Mouse (Mus musculus): Measurements from ENCODE around the gene Nr2c1. TPM values are rescaled to one million over a fixed set of nuclear protein-coding genes. Genes with fewer than 3 reads are reported as not detected.

Gene Nr2c1
- polyA plus RNA-seq, 1 experiment from 2014 or later, result 6.9 TPM

- Histone ChIP-seq H3K9me3 (ENCODE audit: control insufficient read depth, low read length) (no peaks in the 10 kb centered on the region), H3K27ac (ENCODE audit: low read depth, low read length) (no peak overlapping the region), H3K36me3 (ENCODE audit: control insufficient read depth, insufficient read depth, low read length) (peaks cover under 1% of the 10 kb centered on the region), H3K4me3 (ENCODE audit: low read length) (no peak overlapping the region), H3K4me2 (ENCODE audit: low read length) (no peak overlapping the region), H3K4me1 (ENCODE audit: control insufficient read depth, insufficient read depth, low read depth, low read length) (peaks cover 10% of the 10 kb centered on the region), H3K27me3 (replicated peaks; ENCODE audit: control insufficient read depth, insufficient read depth, low read length) (no peaks in the 10 kb centered on the region), H3K9ac (ENCODE audit: low read depth, low read length) (no peak overlapping the region)
- ATAC-seq, result no peak
These were observed 6.0 kb downstream of the Nr2c1 start for GRCm38 (mm10) chr10:94153841-94154240.

DNA sequence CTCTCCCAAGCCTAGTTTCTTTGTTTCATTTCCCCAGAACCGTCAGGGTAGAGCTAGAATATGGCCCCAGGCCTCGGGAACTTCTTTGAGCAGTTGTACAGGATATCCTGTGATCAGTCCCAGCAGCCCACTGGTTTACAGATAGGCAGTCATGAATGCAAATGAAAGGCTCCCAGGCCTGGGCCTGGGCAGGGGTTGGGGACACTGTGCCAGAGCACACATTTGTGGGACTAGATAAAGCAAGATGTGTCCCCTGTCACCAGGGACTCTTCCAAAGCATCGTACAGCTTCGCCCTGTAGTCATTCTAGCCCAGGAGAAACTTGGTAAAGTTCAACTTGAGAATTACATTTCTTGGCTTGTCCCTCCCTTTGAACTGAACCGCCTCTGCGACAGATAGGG, 11.1 kb downstream of the Nr2c1 start:
- H3K9ac ChIP-seq (ENCODE audit: low read depth, low read length), result no peak overlapping the region
- no peaks in the 10 kb centered on the region for H3K27me3 ChIP-seq (replicated peaks; ENCODE audit: control insufficient read depth, insufficient read depth, low read length)
- H3K4me3 ChIP-seq (ENCODE audit: low read length), result no peak overlapping the region
- H3K4me1 ChIP-seq (ENCODE audit: control insufficient read depth, insufficient read depth, low read depth, low read length), result no peaks in the 10 kb centered on the region
- no peak overlapping the region for H3K27ac ChIP-seq (ENCODE audit: low read depth, low read length)
- no peaks in the 10 kb centered on the region for H3K9me3 ChIP-seq (ENCODE audit: control insufficient read depth, low read length)
- H3K36me3 ChIP-seq (ENCODE audit: control insufficient read depth, insufficient read depth, low read length), result peaks cover 5% of the 10 kb centered on the region
- ATAC-seq, result no peak
- WGBS, result 87% methylated on average over 6 of the region's 6 CpGs
- H3K4me2 ChIP-seq (ENCODE audit: low read length), result no peak overlapping the region

DNA sequence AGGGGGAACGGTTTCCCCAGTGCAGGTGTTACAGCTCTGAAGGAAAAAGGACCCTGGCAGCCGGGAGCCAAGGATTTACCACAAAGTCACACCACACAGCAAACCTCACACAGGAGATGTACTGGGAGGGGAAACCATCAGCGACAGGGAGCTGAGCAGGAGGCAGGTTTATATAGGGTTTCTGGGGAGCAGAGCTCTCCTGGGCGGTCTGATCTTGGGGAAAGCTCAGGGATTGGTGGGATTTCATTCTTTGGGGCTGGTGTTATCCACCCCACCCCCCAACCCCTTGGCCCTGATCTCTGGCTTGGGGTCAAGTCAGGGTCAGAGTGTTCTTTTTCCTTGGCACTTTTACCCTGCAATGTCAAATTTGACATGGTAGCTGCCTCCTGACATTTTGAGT, 11.6 kb downstream of the Nr2c1 start:
- ATAC-seq, result no peak
- 90% methylated on average over 4 of the region's 4 CpGs for WGBS

GRCm38 (mm10) chr10:94161051-94161765, 13.4 kb downstream of the Nr2c1 start:
- H3K27me3 ChIP-seq (replicated peaks; ENCODE audit: control insufficient read depth, insufficient read depth, low read length), result no peaks in the 10 kb centered on the region
- no peak for ATAC-seq

More for the DNA sequence above, 11.6 kb downstream of the Nr2c1 start:
- Histone ChIP-seq H3K9me3 (ENCODE audit: control insufficient read depth, low read length) (no peaks in the 10 kb centered on the region), H3K4me3 (ENCODE audit: low read length) (no peak overlapping the region), H3K4me2 (ENCODE audit: low read length) (no peak overlapping the region), H3K36me3 (ENCODE audit: control insufficient read depth, insufficient read depth, low read length) (peaks cover 9% of the 10 kb centered on the region), H3K9ac (ENCODE audit: low read depth, low read length) (no peak overlapping the region), H3K4me1 (ENCODE audit: control insufficient read depth, insufficient read depth, low read depth, low read length) (no peaks in the 10 kb centered on the region), H3K27me3 (replicated peaks; ENCODE audit: control insufficient read depth, insufficient read depth, low read length) (no peaks in the 10 kb centered on the region), H3K27ac (ENCODE audit: low read depth, low read length) (no peak overlapping the region)

DNA sequence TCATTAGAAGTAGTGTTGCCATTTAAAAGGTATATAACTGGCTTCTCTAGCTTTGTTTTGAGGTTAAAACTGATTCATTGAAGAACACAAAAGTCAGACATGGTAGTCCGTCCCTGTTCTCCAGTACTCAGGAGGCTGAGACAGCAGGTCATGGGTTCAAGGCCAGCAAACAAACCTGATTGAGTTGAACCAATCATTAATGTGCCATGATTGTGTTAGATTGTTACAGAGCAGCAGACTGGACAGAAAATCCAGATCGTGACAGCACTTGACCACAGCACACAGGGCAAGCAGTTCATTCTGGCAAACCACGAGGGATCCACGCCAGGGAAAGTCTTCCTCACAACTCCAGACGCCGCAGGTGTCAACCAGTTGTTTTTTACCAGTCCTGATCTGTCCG, 14.2 kb downstream of the Nr2c1 start:
- WGBS, result 97% methylated on average over 7 of the region's 7 CpGs
- H3K36me3 ChIP-seq (ENCODE audit: control insufficient read depth, insufficient read depth, low read length), result peaks cover 17% of the 10 kb centered on the region
- no peaks in the 10 kb centered on the region for H3K27me3 ChIP-seq (replicated peaks; ENCODE audit: control insufficient read depth, insufficient read depth, low read length)
- no peaks in the 10 kb centered on the region for H3K4me1 ChIP-seq (ENCODE audit: control insufficient read depth, insufficient read depth, low read depth, low read length)
- ATAC-seq, result no peak
- no peak overlapping the region for H3K9ac ChIP-seq (ENCODE audit: low read depth, low read length)
- no peak overlapping the region for H3K4me3 ChIP-seq (ENCODE audit: low read length)
- no peak overlapping the region for H3K27ac ChIP-seq (ENCODE audit: low read depth, low read length)
- H3K4me2 ChIP-seq (ENCODE audit: low read length), result no peak overlapping the region
- H3K9me3 ChIP-seq (ENCODE audit: control insufficient read depth, low read length), result no peaks in the 10 kb centered on the region

More at GRCm38 (mm10) chr10:94161051-94161765, 13.4 kb downstream of the Nr2c1 start:
- peaks cover 16% of the 10 kb centered on the region for H3K36me3 ChIP-seq (ENCODE audit: control insufficient read depth, insufficient read depth, low read length)
- H3K4me1 ChIP-seq (ENCODE audit: control insufficient read depth, insufficient read depth, low read depth, low read length), result no peaks in the 10 kb centered on the region
- WGBS, result 92% methylated on average over 5 of the region's 5 CpGs
- no peak overlapping the region for H3K27ac ChIP-seq (ENCODE audit: low read depth, low read length)
- H3K9ac ChIP-seq (ENCODE audit: low read depth, low read length), result no peak overlapping the region
- no peak overlapping the region for H3K4me3 ChIP-seq (ENCODE audit: low read length)
- H3K9me3 ChIP-seq (ENCODE audit: control insufficient read depth, low read length), result no peaks in the 10 kb centered on the region
- no peak overlapping the region for H3K4me2 ChIP-seq (ENCODE audit: low read length)

DNA sequence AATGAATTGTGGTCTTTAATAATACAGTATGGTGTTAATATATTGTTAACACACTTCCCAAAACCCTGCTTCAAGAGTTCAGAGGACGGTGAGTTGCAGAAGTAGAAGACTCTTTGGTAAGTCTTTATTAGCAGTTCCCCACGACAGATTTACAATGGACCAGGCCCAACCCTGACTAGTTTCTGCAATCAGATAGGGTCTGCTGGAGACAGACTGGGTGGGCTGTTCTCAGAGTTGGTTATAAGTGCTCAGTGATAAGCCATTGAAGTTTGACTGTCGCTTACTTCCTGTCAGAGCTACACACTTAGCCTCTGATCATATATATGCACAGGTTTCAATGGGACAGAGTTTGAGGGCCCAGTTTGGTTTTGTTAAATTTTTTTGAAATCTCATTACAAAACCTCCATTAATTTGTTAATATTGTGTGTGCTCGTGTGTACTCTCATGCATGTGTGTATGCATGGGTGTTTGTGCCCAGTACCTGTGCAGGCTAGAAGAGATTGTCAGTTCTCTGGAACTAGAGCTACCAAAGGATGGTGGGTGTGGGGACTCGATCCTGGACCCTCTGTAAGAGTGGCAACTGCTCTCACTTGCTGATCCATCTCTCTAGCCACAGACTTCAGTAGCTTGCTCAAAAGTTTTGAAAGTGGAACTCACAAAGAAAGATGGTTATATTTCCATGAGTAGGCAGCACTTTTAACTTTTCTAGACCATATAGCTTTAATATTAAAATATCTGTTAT, 16.5 kb downstream of the Nr2c1 start:
- Histone ChIP-seq H3K9ac (ENCODE audit: low read depth, low read length) (no peak overlapping the region), H3K4me2 (ENCODE audit: low read length) (no peak overlapping the region), H3K9me3 (ENCODE audit: control insufficient read depth, low read length) (no peaks in the 10 kb centered on the region), H3K36me3 (ENCODE audit: control insufficient read depth, insufficient read depth, low read length) (peaks cover 18% of the 10 kb centered on the region), H3K27ac (ENCODE audit: low read depth, low read length) (no peak overlapping the region), H3K4me1 (ENCODE audit: control insufficient read depth, insufficient read depth, low read depth, low read length) (no peaks in the 10 kb centered on the region), H3K4me3 (ENCODE audit: low read length) (no peak overlapping the region), H3K27me3 (replicated peaks; ENCODE audit: control insufficient read depth, insufficient read depth, low read length) (no peaks in the 10 kb centered on the region)
- WGBS, result 87% methylated on average over 5 of the region's 5 CpGs
- ATAC-seq, result no peak

DNA sequence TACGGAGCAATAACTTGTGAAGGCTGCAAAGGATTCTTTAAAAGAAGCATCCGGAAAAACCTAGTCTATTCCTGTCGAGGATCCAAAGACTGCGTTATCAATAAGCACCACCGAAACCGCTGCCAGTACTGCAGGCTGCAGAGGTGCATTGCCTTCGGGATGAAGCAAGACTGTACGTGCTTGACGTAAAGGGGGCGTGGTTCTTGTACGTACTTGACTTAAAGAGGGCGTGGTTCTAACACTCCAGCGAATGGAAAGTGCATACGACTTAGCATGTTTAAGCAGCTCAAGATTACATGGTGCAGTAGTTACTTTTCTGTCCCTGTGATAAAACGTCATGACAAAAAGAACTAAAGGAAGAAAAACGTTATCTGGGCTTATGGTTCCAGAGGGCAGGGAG, 17.6 kb downstream of the Nr2c1 start:
- no peak overlapping the region for H3K9ac ChIP-seq (ENCODE audit: low read depth, low read length)
- no peaks in the 10 kb centered on the region for H3K4me1 ChIP-seq (ENCODE audit: control insufficient read depth, insufficient read depth, low read depth, low read length)
- no peaks in the 10 kb centered on the region for H3K9me3 ChIP-seq (ENCODE audit: control insufficient read depth, low read length)
- no peaks in the 10 kb centered on the region for H3K27me3 ChIP-seq (replicated peaks; ENCODE audit: control insufficient read depth, insufficient read depth, low read length)
- H3K27ac ChIP-seq (ENCODE audit: low read depth, low read length), result no peak overlapping the region
- H3K4me3 ChIP-seq (ENCODE audit: low read length), result no peak overlapping the region
- H3K36me3 ChIP-seq (ENCODE audit: control insufficient read depth, insufficient read depth, low read length), result peaks cover 28% of the 10 kb centered on the region
- 93% methylated on average over 16 of the region's 16 CpGs for WGBS
- ATAC-seq, result no peak
- H3K4me2 ChIP-seq (ENCODE audit: low read length), result no peak overlapping the region

DNA sequence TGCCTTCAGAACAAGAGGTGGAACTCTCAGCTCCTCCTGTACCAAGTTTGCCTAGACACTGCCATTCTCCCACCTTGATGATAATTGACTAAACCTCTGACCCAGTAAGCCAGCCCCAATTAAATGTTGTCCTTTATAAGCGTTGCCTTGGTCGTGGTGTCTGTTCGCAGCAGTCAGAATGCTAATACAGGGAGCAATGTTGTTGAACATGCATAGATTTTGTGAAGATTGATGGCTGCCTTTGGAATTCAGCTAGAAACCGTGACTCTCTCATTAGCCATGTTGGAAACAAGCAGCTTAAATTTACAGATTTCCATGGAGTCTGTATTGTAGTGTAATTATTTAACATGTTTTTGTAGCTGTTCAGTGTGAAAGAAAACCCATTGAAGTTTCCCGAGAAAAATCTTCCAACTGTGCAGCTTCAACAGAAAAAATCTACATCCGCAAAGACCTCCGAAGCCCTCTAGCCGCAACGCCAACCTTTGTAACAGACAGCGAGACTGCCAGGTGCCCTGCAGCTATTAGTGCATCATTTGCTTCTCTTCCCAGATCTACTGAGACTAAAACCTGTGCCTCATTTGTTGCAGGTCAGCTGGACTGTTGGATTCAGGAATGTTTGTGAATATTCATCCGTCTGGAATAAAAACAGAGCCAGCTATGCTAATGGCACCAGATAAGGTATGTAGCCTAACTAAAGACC, 19.4 kb downstream of the Nr2c1 start:
- H3K9me3 ChIP-seq (ENCODE audit: control insufficient read depth, low read length), result no peaks in the 10 kb centered on the region
- peaks cover 27% of the 10 kb centered on the region for H3K36me3 ChIP-seq (ENCODE audit: control insufficient read depth, insufficient read depth, low read length)
- peaks cover 6% of the 10 kb centered on the region for H3K4me1 ChIP-seq (ENCODE audit: control insufficient read depth, insufficient read depth, low read depth, low read length)
- no peak overlapping the region for H3K4me2 ChIP-seq (ENCODE audit: low read length)
- H3K27ac ChIP-seq (ENCODE audit: low read depth, low read length), result no peak overlapping the region
- no peak overlapping the region for H3K4me3 ChIP-seq (ENCODE audit: low read length)
- no peak for ATAC-seq
- H3K27me3 ChIP-seq (replicated peaks; ENCODE audit: control insufficient read depth, insufficient read depth, low read length), result no peaks in the 10 kb centered on the region
- H3K9ac ChIP-seq (ENCODE audit: low read depth, low read length), result no peak overlapping the region
- WGBS, result 51% methylated on average over 11 of the region's 11 CpGs

DNA sequence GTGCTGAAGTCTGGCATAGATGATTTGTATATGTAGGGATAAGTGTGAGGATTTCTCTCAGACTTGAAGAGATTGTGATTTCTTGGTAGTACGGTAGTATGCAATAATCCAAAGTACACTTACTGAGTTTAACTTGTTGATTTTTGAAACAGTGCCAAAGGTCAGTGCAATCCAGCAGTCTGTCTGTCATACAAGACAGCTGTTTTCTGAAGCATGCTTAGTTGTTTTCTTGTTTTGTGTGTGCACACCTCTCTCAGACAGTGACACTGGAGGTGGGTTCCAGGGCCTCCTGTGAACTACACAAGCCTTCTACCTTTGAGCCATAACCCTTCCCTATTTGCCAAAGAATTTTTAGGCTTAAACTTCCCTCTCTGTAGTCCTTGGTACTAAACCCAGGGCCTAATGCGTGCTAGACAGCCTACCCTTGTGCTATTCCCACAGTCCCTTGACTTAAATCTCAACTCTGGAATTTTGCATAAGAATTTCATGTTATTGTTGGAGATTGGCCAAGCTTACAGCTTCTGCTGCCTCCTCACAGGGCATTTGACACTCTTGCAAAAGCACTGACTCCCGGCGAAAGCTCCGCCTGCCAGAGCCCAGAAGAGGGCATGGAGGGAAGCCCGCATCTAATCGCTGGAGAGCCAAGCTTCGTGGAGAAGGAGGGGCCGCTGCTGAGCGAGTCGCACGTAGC, 23.8 kb downstream of the Nr2c1 start:
- peaks cover 9% of the 10 kb centered on the region for H3K4me1 ChIP-seq (ENCODE audit: control insufficient read depth, insufficient read depth, low read depth, low read length)
- no peaks in the 10 kb centered on the region for H3K9me3 ChIP-seq (ENCODE audit: control insufficient read depth, low read length)
- no peak overlapping the region for H3K9ac ChIP-seq (ENCODE audit: low read depth, low read length)
- H3K27me3 ChIP-seq (replicated peaks; ENCODE audit: control insufficient read depth, insufficient read depth, low read length), result no peaks in the 10 kb centered on the region
- 28% methylated on average over 12 of the region's 12 CpGs for WGBS
- no peak overlapping the region for H3K4me3 ChIP-seq (ENCODE audit: low read length)
- no peak overlapping the region; the same call in 1 of the 2 replicates for H3K4me2 ChIP-seq (ENCODE audit: low read length)
- H3K36me3 ChIP-seq (ENCODE audit: control insufficient read depth, insufficient read depth, low read length), result peaks cover 23% of the 10 kb centered on the region
- ATAC-seq, result no peak
- H3K27ac ChIP-seq (ENCODE audit: low read depth, low read length), result no peak overlapping the region
